Mouse (Mus musculus) intestine, embryonic 16.5 days (tissue): ENCODE measurements around the gene Ppm1f. TPM values are rescaled to one million over a fixed set of nuclear protein-coding genes. Genes with fewer than 3 reads are reported as not detected.
"Not testable (repeated sequence)": the region's sequence is repeated elsewhere in the genome, so short reads cannot be mapped to it uniquely, and the experiment has no call there.

ENCODE experiments used
- ATAC-seq: fragments of 200-750 bp; cut with Nextera tagmentation; 2 replicates; pipeline ENCODE4 v1.8.0; 2017; ENCODE audit warnings: moderate TSS enrichment, moderate library complexity
- H3K27ac ChIP-seq: fragments of 300-500 bp; sonication (generic); 2 replicates; pipeline ENCODE4 v1.5.1; 2014; ENCODE audit warnings: mild to moderate bottlenecking, low read length
- H3K27me3 ChIP-seq: fragments of 300-500 bp; sonication (generic); replicated peaks from 2 replicates; pipeline ENCODE4 v1.6.1; 2014; ENCODE audit warnings: low read length, control low read depth, mixed read lengths; ENCODE audit not compliant: control insufficient read depth, insufficient read depth
- H3K36me3 ChIP-seq: fragments of 300-500 bp; sonication (generic); 2 replicates; pipeline ENCODE4 v1.6.1; 2014; ENCODE audit warnings: low read length, control low read depth; ENCODE audit not compliant: control insufficient read depth, insufficient read depth
- H3K4me1 ChIP-seq: fragments of 300-500 bp; sonication (generic); 2 replicates; pipeline ENCODE4 v1.6.1; 2014; ENCODE audit warnings: low read length, control low read depth, mixed read lengths; ENCODE audit not compliant: control insufficient read depth, insufficient read depth
- H3K4me2 ChIP-seq: fragments of 300-500 bp; sonication (generic); 2 replicates; pipeline ENCODE4 v1.6.1; 2014; ENCODE audit warnings: low read depth, low read length, control low read depth
- H3K4me3 ChIP-seq: fragments of 300-500 bp; sonication (generic); 2 replicates; pipeline ENCODE4 v1.5.1; 2014; ENCODE audit warnings: mild to moderate bottlenecking, low read length
- H3K9ac ChIP-seq: fragments of 300-500 bp; sonication (generic); 2 replicates; pipeline ENCODE4 v1.6.1; 2014; ENCODE audit warnings: low read depth, low read length
- H3K9me3 ChIP-seq: fragments of 300-500 bp; sonication (generic); 2 replicates; pipeline ENCODE4 v1.6.1; 2016; ENCODE audit warnings: low read length, control low read depth; ENCODE audit not compliant: control insufficient read depth
- WGBS: fragments of 180-500 bp; shearing (Covaris S2); extraction: QIAGEN DNeasy Blood & Tissue Kit; methylation state at CpG from one replicate; pipeline ENCODE4 v1.1.7; 2014; 5-methylcytosine and 5-hydroxymethylcytosine counted together
- polyA plus RNA-seq: library from polyadenylated mRNA; unstranded; fragments of >200 nt; fragmentation: Nextera tagmentation; extraction: Ambion mirVana; gene quantifications from 2 replicates; pipeline ENCODE4 v1.2.1, GENCODE M21; 2015

Gene Ppm1f
- polyA plus RNA-seq, 1 experiment from 2014 or later: 16.0 TPM

GRCm38 (mm10) chr16:16928908-16929307, 32.6 kb downstream of the Ppm1f start:
- not testable (repeated sequence) for H3K9me3 ChIP-seq, H3K27me3 ChIP-seq, H3K27ac ChIP-seq, H3K4me1 ChIP-seq, H3K4me2 ChIP-seq, H3K36me3 ChIP-seq, H3K4me3 ChIP-seq, H3K9ac ChIP-seq, ATAC-seq
- 91% methylated on average over 2 of the region's 3 CpGs for WGBS

- no peak overlapping the region for H3K9ac ChIP-seq
- 88% methylated on average over 3 of the region's 3 CpGs for WGBS
- H3K27me3 ChIP-seq: no peaks in the 10 kb centered on the region
Measured at GRCm38 (mm10) chr16:16930326-16930725, 34.1 kb downstream of the Ppm1f start.

GRCm38 (mm10) chr16:16930810-16931296, 34.6 kb downstream of the Ppm1f start:
- ATAC-seq: no peak
- Histone ChIP-seq H3K27ac (no peak overlapping the region), H3K36me3 (no peaks in the 10 kb centered on the region), H3K4me1 (no peaks in the 10 kb centered on the region), H3K9ac (no peak overlapping the region), H3K27me3 (no peaks in the 10 kb centered on the region), H3K9me3 (no peaks in the 10 kb centered on the region), H3K4me2 (no peak overlapping the region), H3K4me3 (no peak overlapping the region)
- WGBS: 68% methylated on average over 5 of the region's 5 CpGs

More at GRCm38 (mm10) chr16:16930326-16930725, 34.1 kb downstream of the Ppm1f start:
- Histone ChIP-seq H3K4me1 (no peaks in the 10 kb centered on the region), H3K9me3 (no peaks in the 10 kb centered on the region), H3K4me3 (no peak overlapping the region), H3K4me2 (no peak overlapping the region), H3K36me3 (no peaks in the 10 kb centered on the region), H3K27ac (no peak overlapping the region)
- no peak for ATAC-seq

GRCm38 (mm10) chr16:16939543-16939942, 43.3 kb downstream of the Ppm1f start:
- Histone ChIP-seq H3K36me3 (no peaks in the 10 kb centered on the region), H3K4me3 (no peak overlapping the region), H3K4me1 (no peaks in the 10 kb centered on the region), H3K27me3 (no peaks in the 10 kb centered on the region), H3K9me3 (no peaks in the 10 kb centered on the region; the same call in 1 of the 2 replicates), H3K9ac (no peak overlapping the region), H3K27ac (no peak overlapping the region), H3K4me2 (no peak overlapping the region)
- no peak for ATAC-seq
- WGBS: 92% methylated on average over 9 of the region's 9 CpGs

GRCm38 (mm10) chr16:16941078-16941477, 44.8 kb downstream of the Ppm1f start:
- Histone ChIP-seq H3K4me1 (no peaks in the 10 kb centered on the region), H3K9me3 (no peaks in the 10 kb centered on the region; the same call in 1 of the 2 replicates), H3K27me3 (no peaks in the 10 kb centered on the region), H3K4me3 (no peak overlapping the region), H3K9ac (no peak overlapping the region), H3K27ac (no peak overlapping the region), H3K36me3 (no peaks in the 10 kb centered on the region), H3K4me2 (no peak overlapping the region)
- no peak for ATAC-seq
- 91% methylated on average over 2 of the region's 2 CpGs for WGBS

GRCm38 (mm10) chr16:16958575-16958974, 62.3 kb downstream of the Ppm1f start:
- Histone ChIP-seq H3K4me3 (no peak overlapping the region), H3K4me2 (no peak overlapping the region), H3K27me3 (no peaks in the 10 kb centered on the region), H3K36me3 (no peaks in the 10 kb centered on the region), H3K27ac (no peak overlapping the region), H3K9me3 (no peaks in the 10 kb centered on the region), H3K9ac (no peak overlapping the region), H3K4me1 (no peaks in the 10 kb centered on the region)
- ATAC-seq: no peak
- 35% methylated on average over 1 of the region's 5 CpGs for WGBS

GRCm38 (mm10) chr16:16959907-16960306, 63.6 kb downstream of the Ppm1f start:
- ATAC-seq: no peak
- Histone ChIP-seq H3K4me2 (no peak overlapping the region), H3K27ac (no peak overlapping the region), H3K4me3 (no peak overlapping the region), H3K4me1 (no peaks in the 10 kb centered on the region), H3K27me3 (no peaks in the 10 kb centered on the region), H3K9ac (no peak overlapping the region), H3K36me3 (no peaks in the 10 kb centered on the region), H3K9me3 (no peaks in the 10 kb centered on the region)
- WGBS: 83% methylated on average over 6 of the region's 6 CpGs

- no peak overlapping the region for H3K4me2 ChIP-seq
- no peaks in the 10 kb centered on the region for H3K4me1 ChIP-seq
- H3K27me3 ChIP-seq: no peaks in the 10 kb centered on the region
- no peaks in the 10 kb centered on the region for H3K36me3 ChIP-seq
- no peak overlapping the region for H3K9ac ChIP-seq
- no peak overlapping the region for H3K27ac ChIP-seq
- 72% methylated on average over 1 of the region's 1 CpGs for WGBS
- H3K9me3 ChIP-seq: no peaks in the 10 kb centered on the region
- no peak for ATAC-seq
- no peak overlapping the region for H3K4me3 ChIP-seq
Measured at GRCm38 (mm10) chr16:16965149-16965548, 68.9 kb downstream of the Ppm1f start.

GRCm38 (mm10) chr16:16966290-16966689, 70.0 kb downstream of the Ppm1f start:
- Histone ChIP-seq H3K36me3 (no peaks in the 10 kb centered on the region), H3K27ac (no peak overlapping the region), H3K9me3 (no peaks in the 10 kb centered on the region), H3K4me1 (no peaks in the 10 kb centered on the region), H3K4me3 (no peak overlapping the region), H3K27me3 (no peaks in the 10 kb centered on the region), H3K4me2 (no peak overlapping the region), H3K9ac (no peak overlapping the region)
- ATAC-seq: no peak
